ENCODE assay signal across 9 mouse cellular contexts in the genomic region with DNA sequence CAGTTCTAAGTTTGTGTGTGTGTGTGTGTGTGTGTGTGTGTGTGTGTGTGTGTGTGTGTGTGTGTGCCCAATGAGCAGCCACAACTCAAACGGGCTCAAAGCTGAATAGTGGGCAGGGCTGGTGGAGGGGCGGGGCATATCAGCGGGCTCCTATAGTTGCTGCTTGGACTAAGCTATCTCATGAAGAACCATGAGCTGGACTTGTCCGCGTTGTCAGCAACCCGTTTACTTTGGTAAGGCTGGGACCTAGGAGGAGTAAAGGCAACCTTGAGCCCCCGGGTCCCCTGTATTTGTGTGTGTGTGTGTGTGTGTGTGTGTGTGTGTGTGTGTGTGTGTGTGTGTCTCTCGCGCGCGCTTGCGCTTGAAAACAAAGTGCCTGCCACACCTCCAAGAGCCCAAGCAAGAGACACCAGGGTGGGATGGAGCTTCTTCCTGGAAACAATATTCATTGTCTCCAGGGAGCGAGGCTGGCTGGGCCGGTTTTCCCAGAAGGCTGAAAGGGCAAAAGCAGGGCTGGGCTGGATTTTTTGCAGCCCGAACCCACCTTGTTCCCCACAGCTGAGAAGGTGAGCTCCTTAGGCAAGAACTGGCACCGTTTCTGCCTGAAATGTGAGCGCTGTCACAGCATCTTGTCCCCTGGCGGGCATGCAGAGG. TPM values are rescaled to one million over a fixed set of nuclear protein-coding genes. Genes with fewer than 3 reads are reported as not detected.
A peak's percentile ranks its signal among the peaks of the same experiment; 100 is the strongest.
DNase-seq lines count a peak whose midpoint lies in the region; ATAC-seq lines count a peak whose summit lies in the region.
"Had no signal": no experiment of that assay in that cellular context is flagged by ENCODE, and none has a peak within 500 bp of the region (broad histone marks: within the 10 kb centered on the region; RNA-seq: fewer than 3 reads in every experiment).

A gene (plus strand): TSS at position 166 of the 654 bp plus-strand sequence.

- no peaks in the 10 kb centered on the region for H3K36me3 ChIP-seq in forebrain, embryonic 12.5 days (replicated peaks)
- no peaks in the 10 kb centered on the region for H3K36me3 ChIP-seq in liver, embryonic 12.5 days

- WGBS in forebrain, embryonic 12.5 days: 7% methylated on average over 18 of the region's 18 CpGs
- WGBS in liver, embryonic 12.5 days (ENCODE audit: insufficient replicate concordance): 7% methylated on average over 18 of the region's 18 CpGs

- no peak within 1 kb of the TSS for H3K27ac ChIP-seq in forebrain, embryonic 12.5 days
- no peak within 1 kb of the TSS for H3K27ac ChIP-seq in liver, embryonic 12.5 days

- peak; percentile 49 for DNase-seq in ovary, postnatal 36 days (ENCODE audit: low spot score)
- DNase-seq in ovary, postnatal 10 days (ENCODE audit: low spot score): no peak
- DNase-seq in testis, postnatal 10 days (ENCODE audit: low spot score): peak; percentile 77
- no peak for DNase-seq in cerebellum, adult 11 months
- DNase-seq in layer of hippocampus, postnatal 10 days (ENCODE audit: low spot score in 2 of 2): no peak
- no peak for DNase-seq in B cell, adult 2 months

- H3K9ac ChIP-seq in forebrain, embryonic 12.5 days: no peak within 1 kb of the TSS
- no peak within 1 kb of the TSS for H3K9ac ChIP-seq in liver, embryonic 12.5 days

- peaks cover 11% of the 10 kb centered on the region; the same call in 1 of the 2 replicates for H3K4me1 ChIP-seq in forebrain, embryonic 12.5 days
- H3K4me1 ChIP-seq in liver, embryonic 12.5 days: peaks cover 2% of the 10 kb centered on the region; the same call in 1 of the 2 replicates

- H3K27me3 ChIP-seq in forebrain, embryonic 12.5 days: 0 out of 2 replicates have a peak, but pooled peaks cover 17% of the 10 kb centered on the region
- H3K27me3 ChIP-seq in liver, embryonic 12.5 days (replicated peaks): peaks cover 55% of the 10 kb centered on the region

- H3K4me2 ChIP-seq in forebrain, embryonic 12.5 days: peak within 1 kb of the TSS; percentile 47
- peak within 1 kb of the TSS; percentile 48 for H3K4me2 ChIP-seq in liver, embryonic 12.5 days

- H3K9me3 ChIP-seq in forebrain, embryonic 12.5 days: no peaks in the 10 kb centered on the region
- H3K9me3 ChIP-seq in liver, embryonic 12.5 days (replicated peaks): no peaks in the 10 kb centered on the region

- peak within 1 kb of the TSS; percentile 18; the same call in 1 of the 2 replicates for H3K4me3 ChIP-seq in forebrain, embryonic 12.5 days (replicated peaks)
- no peak within 1 kb of the TSS; the same call in 1 of the 2 replicates for H3K4me3 ChIP-seq in liver, embryonic 12.5 days
- H3K4me3 ChIP-seq: myocyte had no signal

- no peak; the same call in 1 of the 2 replicates for ATAC-seq in forebrain, embryonic 12.5 days (ENCODE audit: low FRiP score)
- no peak for ATAC-seq in liver, embryonic 12.5 days

RNA-seq across cellular contexts. Expression of the gene that starts here (rescaled TPM):
- polyA plus RNA-seq in forebrain, embryonic 12.5 days (2016; fragmentation: Nextera tagmentation; extraction: Ambion mirVana): 0.79 and 0.91 TPM in 2 replicates
- 0.25 TPM in 1 of 2 replicates, not detected in the other for polyA plus RNA-seq in liver, embryonic 12.5 days (2016; fragmentation: Nextera tagmentation; extraction: Ambion mirVana)
- total RNA-seq in layer of hippocampus, postnatal 10 days (2021): 1 to 10 TPM; 3.0 to 4.4 TPM
- polyA plus RNA-seq: myocyte had no signal

Comparison
In these comparisons a context has a peak if more than half of its experiments do, and no peak if none do; other contexts are left out.
1. DNase-seq: peak in ovary, postnatal 36 days (single experiment) and testis, postnatal 10 days (single experiment); none in ovary, postnatal 10 days (single experiment), cerebellum, adult 11 months (single experiment), layer of hippocampus, postnatal 10 days (0 of 2) and B cell, adult 2 months (0 of 2).